Mouse (Mus musculus): ENCODE measurements at regions not wholly inside any gene's neighbourhood (a gene's known extent, or its start where the extent isn't known, plus 50 kb on each side); places are given as distances from the start of the nearest gene placed in this dataset.
"Not testable (repeated sequence)": the region's sequence is repeated elsewhere in the genome, so short reads cannot be mapped to it uniquely, and the experiment has no call there.

- no peaks in the 10 kb centered on the region for H3K9me3 ChIP-seq (ENCODE audit: control insufficient read depth, low read length)
- no peak overlapping the region for H3K4me2 ChIP-seq (ENCODE audit: low read depth, low read length, severe bottlenecking)
- ATAC-seq (replicated peaks; ENCODE audit: low FRiP score) (no peak), DNase-seq (ENCODE audit: low spot score) (no peak)
- no peaks in the 10 kb centered on the region for H3K27me3 ChIP-seq (ENCODE audit: control insufficient read depth, insufficient read depth, low read length)
- WGBS, result 84% methylated on average over 1 of the region's 1 CpGs
- no peak overlapping the region for H3K9ac ChIP-seq (ENCODE audit: low read length)
- H3K4me1 ChIP-seq (replicated peaks; ENCODE audit: control insufficient read depth, insufficient read depth, low read length), result no peaks in the 10 kb centered on the region
- H3K36me3 ChIP-seq (ENCODE audit: control insufficient read depth, insufficient read depth, low read length), result no peaks in the 10 kb centered on the region
- H3K27ac ChIP-seq (ENCODE audit: low read depth, low read length), result no peak overlapping the region
- H3K4me3 ChIP-seq (ENCODE audit: low read depth, low read length), result no peak overlapping the region
Measured at GRCm38 (mm10) chr2:133768546-133768945, 216.6 kb downstream of the Bmp2 start.

- Histone ChIP-seq H3K27me3 (ENCODE audit: control insufficient read depth, insufficient read depth, low read length) (no peaks in the 10 kb centered on the region), H3K4me1 (replicated peaks; ENCODE audit: control insufficient read depth, insufficient read depth, low read length) (no peaks in the 10 kb centered on the region), H3K4me2 (ENCODE audit: low read depth, low read length, severe bottlenecking) (no peak overlapping the region), H3K9ac (ENCODE audit: low read length) (no peak overlapping the region), H3K36me3 (ENCODE audit: control insufficient read depth, insufficient read depth, low read length) (no peaks in the 10 kb centered on the region), H3K4me3 (ENCODE audit: low read depth, low read length) (no peak overlapping the region), H3K9me3 (ENCODE audit: control insufficient read depth, low read length) (no peaks in the 10 kb centered on the region), H3K27ac (ENCODE audit: low read depth, low read length) (no peak overlapping the region)
- DNase-seq (ENCODE audit: low spot score) (no peak), ATAC-seq (replicated peaks; ENCODE audit: low FRiP score) (no peak)
- 81% methylated on average over 7 of the region's 7 CpGs for WGBS
Measured at GRCm38 (mm10) chr2:133783588-133784342, 231.8 kb downstream of the Bmp2 start.

GRCm38 (mm10) chr2:133791031-133791430 lies 239.1 kb downstream of the Bmp2 start:
- Histone ChIP-seq H3K4me3 (ENCODE audit: low read depth, low read length) (no peak overlapping the region), H3K27ac (ENCODE audit: low read depth, low read length) (no peak overlapping the region), H3K4me1 (replicated peaks; ENCODE audit: control insufficient read depth, insufficient read depth, low read length) (no peaks in the 10 kb centered on the region), H3K9ac (ENCODE audit: low read length) (no peak overlapping the region), H3K27me3 (ENCODE audit: control insufficient read depth, insufficient read depth, low read length) (no peaks in the 10 kb centered on the region), H3K36me3 (ENCODE audit: control insufficient read depth, insufficient read depth, low read length) (no peaks in the 10 kb centered on the region), H3K9me3 (ENCODE audit: control insufficient read depth, low read length) (no peaks in the 10 kb centered on the region), H3K4me2 (ENCODE audit: low read depth, low read length, severe bottlenecking) (no peak overlapping the region)
- ATAC-seq (replicated peaks; ENCODE audit: low FRiP score) (no peak), DNase-seq (ENCODE audit: low spot score) (no peak)
- WGBS, result 63% methylated on average over 1 of the region's 1 CpGs

GRCm38 (mm10) chr2:133793293-133793692 lies 241.3 kb downstream of the Bmp2 start:
- Histone ChIP-seq H3K27me3 (ENCODE audit: control insufficient read depth, insufficient read depth, low read length) (no peaks in the 10 kb centered on the region), H3K9ac (ENCODE audit: low read length) (no peak overlapping the region), H3K36me3 (ENCODE audit: control insufficient read depth, insufficient read depth, low read length) (no peaks in the 10 kb centered on the region), H3K4me1 (replicated peaks; ENCODE audit: control insufficient read depth, insufficient read depth, low read length) (no peaks in the 10 kb centered on the region), H3K27ac (ENCODE audit: low read depth, low read length) (no peak overlapping the region), H3K4me2 (ENCODE audit: low read depth, low read length, severe bottlenecking) (no peak overlapping the region), H3K9me3 (ENCODE audit: control insufficient read depth, low read length) (no peaks in the 10 kb centered on the region), H3K4me3 (ENCODE audit: low read depth, low read length) (no peak overlapping the region)
- no peak for ATAC-seq (replicated peaks; ENCODE audit: low FRiP score)
- DNase-seq (ENCODE audit: low spot score), result no peak
- WGBS, result 42% methylated on average over 2 of the region's 2 CpGs

- Histone ChIP-seq H3K4me3 (ENCODE audit: low read depth, low read length) (no peak overlapping the region), H3K36me3 (ENCODE audit: control insufficient read depth, insufficient read depth, low read length) (no peaks in the 10 kb centered on the region), H3K27me3 (ENCODE audit: control insufficient read depth, insufficient read depth, low read length) (no peaks in the 10 kb centered on the region), H3K9me3 (ENCODE audit: control insufficient read depth, low read length) (no peaks in the 10 kb centered on the region), H3K4me2 (ENCODE audit: low read depth, low read length, severe bottlenecking) (no peak overlapping the region), H3K27ac (ENCODE audit: low read depth, low read length) (no peak overlapping the region), H3K9ac (ENCODE audit: low read length) (no peak overlapping the region), H3K4me1 (replicated peaks; ENCODE audit: control insufficient read depth, insufficient read depth, low read length) (no peaks in the 10 kb centered on the region)
- no peak for DNase-seq (ENCODE audit: low spot score)
- ATAC-seq (replicated peaks; ENCODE audit: low FRiP score), result no peak
- 61% methylated on average over 3 of the region's 3 CpGs for WGBS
Measured at GRCm38 (mm10) chr2:133802666-133803065, 250.7 kb downstream of the Bmp2 start.

GRCm38 (mm10) chr2:133821418-133821817 lies 269.5 kb downstream of the Bmp2 start:
- Histone ChIP-seq H3K27me3 (ENCODE audit: control insufficient read depth, insufficient read depth, low read length) (no peaks in the 10 kb centered on the region), H3K9ac (ENCODE audit: low read length) (no peak overlapping the region), H3K27ac (ENCODE audit: low read depth, low read length) (no peak overlapping the region), H3K4me3 (ENCODE audit: low read depth, low read length) (no peak overlapping the region), H3K36me3 (ENCODE audit: control insufficient read depth, insufficient read depth, low read length) (no peaks in the 10 kb centered on the region), H3K4me1 (replicated peaks; ENCODE audit: control insufficient read depth, insufficient read depth, low read length) (no peaks in the 10 kb centered on the region), H3K4me2 (ENCODE audit: low read depth, low read length, severe bottlenecking) (no peak overlapping the region), H3K9me3 (ENCODE audit: control insufficient read depth, low read length) (no peaks in the 10 kb centered on the region)
- DNase-seq (ENCODE audit: low spot score) (no peak), ATAC-seq (replicated peaks; ENCODE audit: low FRiP score) (no peak)
- 87% methylated on average over 4 of the region's 4 CpGs for WGBS

GRCm38 (mm10) chr2:133829406-133829805 lies 277.4 kb downstream of the Bmp2 start:
- Histone ChIP-seq H3K36me3 (ENCODE audit: control insufficient read depth, insufficient read depth, low read length) (no peaks in the 10 kb centered on the region), H3K9me3 (ENCODE audit: control insufficient read depth, low read length) (no peaks in the 10 kb centered on the region), H3K4me2 (ENCODE audit: low read depth, low read length, severe bottlenecking) (no peak overlapping the region), H3K27ac (ENCODE audit: low read depth, low read length) (no peak overlapping the region), H3K27me3 (ENCODE audit: control insufficient read depth, insufficient read depth, low read length) (no peaks in the 10 kb centered on the region), H3K4me3 (ENCODE audit: low read depth, low read length) (no peak overlapping the region), H3K9ac (ENCODE audit: low read length) (no peak overlapping the region), H3K4me1 (replicated peaks; ENCODE audit: control insufficient read depth, insufficient read depth, low read length) (no peaks in the 10 kb centered on the region)
- no peak for DNase-seq (ENCODE audit: low spot score)
- ATAC-seq (replicated peaks; ENCODE audit: low FRiP score), result no peak
- WGBS, result 89% methylated on average over 1 of the region's 1 CpGs

- Histone ChIP-seq H3K36me3 (ENCODE audit: control insufficient read depth, insufficient read depth, low read length) (no peaks in the 10 kb centered on the region), H3K4me1 (replicated peaks; ENCODE audit: control insufficient read depth, insufficient read depth, low read length) (no peaks in the 10 kb centered on the region), H3K9me3 (ENCODE audit: control insufficient read depth, low read length) (no peaks in the 10 kb centered on the region), H3K4me3 (ENCODE audit: low read depth, low read length) (no peak overlapping the region), H3K4me2 (ENCODE audit: low read depth, low read length, severe bottlenecking) (no peak overlapping the region), H3K27ac (ENCODE audit: low read depth, low read length) (no peak overlapping the region), H3K9ac (ENCODE audit: low read length) (no peak overlapping the region), H3K27me3 (ENCODE audit: control insufficient read depth, insufficient read depth, low read length) (no peaks in the 10 kb centered on the region)
- DNase-seq (ENCODE audit: low spot score), result no peak
- ATAC-seq (replicated peaks; ENCODE audit: low FRiP score), result no peak
Measured at GRCm38 (mm10) chr2:133850485-133850884, 298.5 kb downstream of the Bmp2 start.

GRCm38 (mm10) chr2:133874982-133875381 lies 323.0 kb downstream of the Bmp2 start:
- not testable (repeated sequence) for H3K9ac ChIP-seq (ENCODE audit: low read length); H3K9me3 ChIP-seq (ENCODE audit: control insufficient read depth, low read length); DNase-seq (ENCODE audit: low spot score); H3K4me3 ChIP-seq (ENCODE audit: low read depth, low read length); H3K4me2 ChIP-seq (ENCODE audit: low read depth, low read length, severe bottlenecking); H3K4me1 ChIP-seq (replicated peaks; ENCODE audit: control insufficient read depth, insufficient read depth, low read length); H3K27ac ChIP-seq (ENCODE audit: low read depth, low read length); H3K27me3 ChIP-seq (ENCODE audit: control insufficient read depth, insufficient read depth, low read length); H3K36me3 ChIP-seq (ENCODE audit: control insufficient read depth, insufficient read depth, low read length); ATAC-seq (replicated peaks; ENCODE audit: low FRiP score)
- 91% methylated on average over 8 of the region's 8 CpGs for WGBS
